Mouse (Mus musculus) kidney, adult 9 months (tissue): ENCODE results near the gene Vars.

Experiments
- DNase-seq: peaks from one replicate; pipeline ENCODE4 v3.0.0; 2022

The Vars gene

DNA sequence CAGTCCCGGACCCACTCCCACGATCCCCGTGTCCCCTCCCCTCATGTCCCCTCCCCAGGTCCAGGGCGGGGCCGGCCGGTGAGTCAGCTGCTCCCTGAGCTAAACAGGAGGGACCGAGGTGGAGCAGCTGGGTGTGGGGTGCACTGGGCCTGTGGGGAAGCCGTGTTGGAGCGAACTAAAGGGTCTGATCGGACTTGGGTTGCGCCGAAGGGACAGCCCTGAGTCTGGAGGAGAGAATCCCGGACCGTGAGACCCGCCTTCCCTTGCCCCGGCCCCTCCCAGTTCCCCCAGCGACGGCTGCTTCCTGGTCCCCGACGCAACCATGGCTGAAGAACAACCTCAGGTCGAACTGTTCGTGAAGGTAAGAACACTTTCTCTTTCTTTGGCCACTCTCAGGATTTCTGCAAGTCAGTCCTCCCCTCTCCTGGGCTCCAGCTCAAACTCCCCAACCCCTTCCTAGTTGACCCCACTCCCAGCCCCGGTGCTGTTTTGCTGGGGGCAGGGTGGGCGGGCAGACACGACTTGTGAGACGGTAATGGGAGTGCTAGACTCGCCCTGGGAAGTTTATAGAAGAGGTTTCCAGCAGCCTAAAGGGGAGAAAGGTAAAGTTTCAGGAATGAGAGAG is 49.5 kb downstream of the Vars start:
- DNase-seq: peak; percentile 82

DNA sequence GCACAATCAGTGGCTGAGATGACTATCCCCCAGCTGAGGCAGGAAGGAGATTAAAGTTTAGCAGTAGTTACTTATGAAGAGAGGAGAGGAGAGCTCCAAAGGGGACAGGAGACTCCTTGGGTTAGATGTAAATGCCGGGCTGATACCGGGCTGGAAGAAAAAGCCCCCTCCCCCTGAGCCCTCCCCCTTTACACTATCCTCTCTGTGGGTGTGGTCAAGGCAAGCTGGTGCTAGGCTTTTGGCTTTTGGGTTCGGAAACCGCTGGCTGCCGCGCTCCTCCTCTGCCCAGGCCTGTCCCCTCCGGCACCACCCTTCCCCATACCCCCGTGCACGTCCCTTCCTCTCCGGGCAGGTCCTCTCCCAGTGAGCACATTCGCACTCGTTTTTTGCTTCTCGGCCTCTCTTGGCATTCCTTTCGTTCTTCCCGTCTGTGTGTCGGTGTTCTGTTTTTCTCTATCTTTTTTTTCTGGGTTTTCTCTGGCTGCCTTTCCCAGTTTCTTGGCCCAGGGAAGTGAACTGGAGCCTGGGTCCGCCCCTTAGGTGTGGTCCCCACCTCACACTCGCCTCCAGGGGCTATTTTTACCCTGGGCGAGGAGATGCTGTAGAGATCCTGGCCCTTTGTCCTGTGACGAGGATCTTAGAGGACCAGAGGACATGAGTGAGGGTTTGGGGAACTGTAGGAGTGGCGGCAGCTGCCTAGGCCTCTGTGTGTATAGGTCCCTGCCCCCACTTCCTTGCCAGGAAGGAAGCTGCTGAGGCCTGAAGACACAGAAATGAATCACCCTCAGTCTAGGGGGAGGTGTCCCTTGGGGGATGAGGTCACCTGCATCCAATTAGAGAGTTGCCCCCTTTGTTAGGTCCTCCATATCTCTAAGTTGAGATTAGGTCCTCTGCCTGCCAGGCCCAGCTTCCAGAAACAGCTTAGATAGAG is 50.6 kb downstream of the Vars start:
- DNase-seq: peak; percentile 85

DNA sequence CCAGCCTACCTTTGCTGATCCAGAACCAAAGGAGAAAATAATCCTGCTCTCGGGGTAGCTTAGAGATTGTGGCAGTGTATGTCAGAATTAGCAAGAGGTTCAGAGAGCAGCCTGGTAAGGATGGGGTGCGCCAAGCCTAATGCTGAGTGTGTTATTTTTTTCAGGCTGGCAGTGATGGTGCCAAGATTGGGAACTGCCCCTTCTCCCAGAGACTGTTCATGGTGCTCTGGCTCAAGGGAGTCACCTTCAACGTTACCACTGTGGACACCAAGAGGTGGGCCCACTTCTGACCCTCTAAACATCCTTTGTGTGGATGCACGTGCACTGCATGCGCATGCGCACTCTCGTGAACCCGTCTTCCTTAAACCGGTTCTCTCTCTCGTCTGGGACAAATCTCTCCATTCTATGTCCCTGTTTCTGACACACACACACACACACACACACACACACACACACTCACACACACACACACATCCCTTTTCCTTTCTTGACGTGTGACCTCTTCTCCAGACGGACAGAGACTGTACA is 51.5 kb downstream of the Vars start:
- no peak for DNase-seq

DNA sequence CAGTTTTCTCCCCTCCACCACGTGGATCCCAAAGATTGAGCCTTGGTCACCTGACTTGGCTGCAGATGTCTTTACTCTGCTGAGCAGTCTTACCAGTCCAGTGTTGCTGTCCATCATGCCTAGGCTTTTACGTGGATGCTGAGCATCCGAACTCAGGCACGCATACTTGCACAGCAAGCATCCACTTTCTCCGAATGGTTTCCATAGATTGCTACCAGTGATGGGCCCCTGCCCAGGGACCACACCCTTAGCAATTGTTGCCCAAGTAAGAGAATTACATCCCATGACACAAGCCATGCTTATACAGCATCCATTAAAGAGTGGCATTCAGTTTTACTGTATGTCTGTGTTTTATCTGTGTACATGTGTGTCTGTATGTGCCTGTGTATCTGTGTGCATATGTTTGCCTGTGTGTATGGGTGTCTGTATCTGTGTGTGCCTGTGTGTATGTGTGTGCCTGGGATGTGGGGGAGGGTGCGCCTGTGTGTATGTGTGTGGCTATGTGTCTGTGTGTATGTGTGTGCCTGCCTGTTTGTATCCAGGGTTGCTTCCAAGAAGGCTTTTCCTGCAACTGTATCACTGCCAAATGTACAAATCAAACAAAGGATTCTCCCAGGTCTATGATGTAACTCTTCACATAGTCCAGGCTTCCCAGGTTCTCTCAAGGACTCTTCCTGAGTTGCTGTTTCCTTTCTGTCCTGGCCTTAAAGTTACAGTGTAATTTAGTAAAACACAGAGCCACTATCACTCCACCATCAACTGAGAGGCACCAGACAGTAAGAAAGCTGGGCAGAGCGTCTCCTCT is 55.1 kb downstream of the Vars start:
- DNase-seq: no peak

DNA sequence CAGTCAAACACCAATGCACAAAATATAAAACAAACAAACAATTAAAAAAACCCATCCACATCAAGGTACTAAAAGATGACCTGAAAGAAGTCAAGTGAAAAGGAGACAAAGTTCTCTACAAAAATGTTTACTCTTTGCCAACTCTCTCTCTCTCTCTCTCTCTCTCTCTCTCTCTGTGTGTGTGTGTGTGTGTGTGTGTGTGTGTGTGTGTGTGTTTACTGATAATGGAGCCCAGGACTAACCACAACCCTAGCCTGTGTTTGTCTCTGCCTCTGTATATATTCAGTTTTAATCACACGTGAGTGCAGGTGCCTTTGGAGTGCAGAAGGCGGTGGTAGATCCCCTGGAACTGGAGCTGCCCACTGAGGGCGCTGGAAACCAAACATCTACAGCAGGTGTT is 56.3 kb downstream of the Vars start:
- DNase-seq: no peak

DNA sequence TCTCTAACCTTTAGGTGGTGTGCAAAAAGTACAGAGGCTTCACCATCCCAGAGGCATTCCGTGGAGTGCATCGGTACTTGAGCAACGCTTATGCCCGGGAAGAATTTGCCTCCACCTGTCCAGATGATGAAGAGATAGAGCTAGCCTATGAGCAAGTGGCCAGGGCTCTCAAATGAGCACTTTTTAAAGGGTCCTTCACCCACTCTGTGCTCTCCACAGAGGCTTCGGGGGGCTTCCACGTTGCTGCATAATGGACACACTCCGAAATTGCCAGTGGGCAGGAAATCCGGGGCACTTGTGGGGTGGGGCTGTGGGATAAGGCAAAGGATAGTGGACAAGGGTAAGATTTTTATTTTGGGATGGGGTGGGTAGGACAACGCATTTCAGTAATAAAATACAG is 57.5 kb downstream of the Vars start:
- no peak for DNase-seq

DNA sequence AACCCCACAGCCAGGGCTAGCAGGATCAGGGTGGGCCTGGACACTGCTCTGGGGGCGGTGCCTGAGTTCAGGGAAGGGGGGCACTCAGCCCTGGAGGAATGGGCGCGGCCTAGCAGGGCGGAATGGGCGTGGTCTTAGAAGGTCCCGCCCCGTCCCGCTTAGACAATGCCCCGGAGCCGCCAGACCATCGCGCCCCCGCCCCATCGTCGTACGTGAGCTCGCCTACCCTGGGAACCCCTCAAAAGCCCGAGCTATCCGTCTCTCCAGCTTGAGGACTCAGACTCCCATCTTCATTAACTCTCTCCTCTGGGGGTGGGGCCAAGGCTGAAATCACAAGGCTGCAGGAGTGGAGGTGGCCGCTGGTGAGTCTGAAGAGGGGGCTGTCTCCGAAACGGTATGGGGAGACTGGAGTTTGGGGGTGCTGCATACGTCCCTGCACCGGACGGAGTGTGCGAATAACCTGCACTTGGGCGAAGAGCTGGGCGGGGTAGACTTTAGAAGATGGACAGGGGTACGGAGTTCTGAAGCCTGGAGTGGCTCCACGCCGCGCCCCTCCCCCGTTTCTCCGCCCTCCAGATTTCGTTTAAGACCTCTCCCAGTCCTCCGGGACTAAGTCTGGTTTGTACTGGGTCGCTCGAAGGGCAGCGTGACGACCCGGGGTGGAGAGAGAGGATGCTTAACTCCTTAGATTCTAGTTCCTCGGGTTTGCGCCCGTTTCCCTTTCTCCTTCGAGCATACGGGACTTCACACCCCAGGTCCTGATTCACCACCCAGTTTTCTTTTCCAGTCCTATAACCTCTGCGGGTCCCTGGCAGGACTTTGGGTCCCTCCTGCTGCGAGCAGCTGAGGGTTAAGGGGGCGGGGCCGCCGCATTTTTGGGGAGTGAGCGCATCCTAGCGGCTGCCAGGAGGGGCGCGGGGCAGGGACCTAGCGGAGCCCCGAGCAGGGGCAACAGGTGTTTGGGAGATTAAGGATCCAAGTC is 58.4 kb downstream of the Vars start, which contains the start of gene Ddah2:
TSS of gene Ddah2 (plus strand) at position 125 of the 982 bp plus-strand sequence.
- DNase-seq: peak; percentile 89

DNA sequence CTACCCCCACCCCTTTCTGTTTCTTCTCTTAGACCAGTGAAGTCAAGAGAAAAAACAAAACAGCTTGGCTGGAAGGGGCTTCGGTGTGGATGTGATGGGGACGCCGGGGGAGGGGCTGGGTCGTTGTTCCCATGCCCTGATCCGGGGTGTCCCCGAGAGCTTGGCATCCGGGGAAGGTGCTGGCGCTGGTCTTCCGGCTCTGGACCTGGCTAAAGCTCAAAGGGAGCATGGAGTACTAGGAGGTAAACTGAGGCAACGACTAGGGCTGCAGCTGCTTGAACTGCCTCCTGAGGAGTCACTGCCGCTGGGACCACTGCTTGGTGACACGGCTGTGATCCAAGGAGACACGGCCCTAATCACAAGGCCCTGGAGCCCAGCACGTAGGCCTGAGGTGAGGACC is 59.3 kb downstream of the Vars start:
- DNase-seq: no peak

DNA sequence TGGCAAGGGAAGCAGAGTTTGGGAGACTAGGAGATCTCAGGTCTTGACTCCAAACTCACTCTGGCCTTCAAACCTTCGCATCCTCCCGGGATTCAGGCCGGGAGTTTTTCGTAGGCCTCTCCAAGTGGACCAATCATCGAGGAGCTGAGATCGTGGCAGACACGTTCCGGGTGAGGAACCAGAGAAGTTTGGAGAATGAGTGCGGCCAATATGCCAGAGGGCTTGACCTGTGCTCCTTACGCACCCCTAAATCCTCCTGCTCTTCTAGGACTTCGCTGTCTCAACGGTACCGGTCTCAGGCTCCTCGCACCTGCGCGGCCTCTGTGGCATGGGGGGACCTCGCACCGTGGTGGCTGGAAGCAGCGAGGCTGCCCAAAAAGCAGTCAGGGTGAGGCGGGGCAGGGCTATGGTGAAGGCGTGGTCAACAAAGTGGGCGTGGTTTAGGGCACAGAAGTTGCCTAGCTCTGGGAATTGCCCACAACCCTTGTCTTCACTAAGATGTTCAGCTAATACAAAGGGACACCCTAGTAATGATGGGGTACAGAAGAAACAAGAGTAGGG is 60.0 kb downstream of the Vars start:
- DNase-seq: no peak

DNA sequence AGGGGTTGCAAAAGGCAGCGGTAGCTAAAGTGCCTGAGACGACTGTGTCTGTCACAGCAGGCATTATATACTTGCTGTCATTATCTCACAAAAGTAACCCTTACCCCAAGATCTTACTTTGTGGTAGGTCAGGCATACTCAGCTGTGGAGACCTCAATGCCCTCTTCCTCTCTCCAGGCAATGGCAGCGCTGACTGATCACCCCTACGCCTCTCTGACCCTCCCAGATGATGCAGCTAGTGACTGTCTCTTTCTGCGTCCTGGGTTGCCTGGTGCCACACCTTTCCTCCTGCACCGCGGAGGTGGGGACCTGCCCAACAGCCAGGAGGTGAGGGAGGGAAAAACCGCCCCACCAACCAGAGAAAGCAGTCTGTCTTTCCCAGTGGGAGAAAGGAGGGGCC is 60.5 kb downstream of the Vars start:
- no peak for DNase-seq

DNA sequence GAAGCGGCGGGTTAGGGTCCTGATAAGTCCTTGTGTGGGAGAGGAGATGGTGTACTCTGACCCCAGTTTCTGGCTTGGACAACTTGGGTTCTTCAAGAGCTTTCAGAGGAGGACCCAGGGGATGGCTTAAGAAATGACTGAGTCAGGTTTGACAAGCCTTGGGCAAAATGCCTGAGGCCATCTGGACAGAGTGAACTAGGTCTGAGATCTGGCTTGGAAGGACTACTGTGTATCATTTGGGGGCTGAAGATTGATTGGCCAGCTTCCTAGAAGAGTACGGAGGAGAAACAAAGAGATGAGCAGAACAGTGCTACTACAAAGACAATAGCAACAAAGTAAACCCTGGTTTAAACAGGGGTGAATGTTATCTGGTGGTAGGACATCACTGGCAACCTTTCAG is 62.7 kb downstream of the Vars start:
- no peak for DNase-seq

DNA sequence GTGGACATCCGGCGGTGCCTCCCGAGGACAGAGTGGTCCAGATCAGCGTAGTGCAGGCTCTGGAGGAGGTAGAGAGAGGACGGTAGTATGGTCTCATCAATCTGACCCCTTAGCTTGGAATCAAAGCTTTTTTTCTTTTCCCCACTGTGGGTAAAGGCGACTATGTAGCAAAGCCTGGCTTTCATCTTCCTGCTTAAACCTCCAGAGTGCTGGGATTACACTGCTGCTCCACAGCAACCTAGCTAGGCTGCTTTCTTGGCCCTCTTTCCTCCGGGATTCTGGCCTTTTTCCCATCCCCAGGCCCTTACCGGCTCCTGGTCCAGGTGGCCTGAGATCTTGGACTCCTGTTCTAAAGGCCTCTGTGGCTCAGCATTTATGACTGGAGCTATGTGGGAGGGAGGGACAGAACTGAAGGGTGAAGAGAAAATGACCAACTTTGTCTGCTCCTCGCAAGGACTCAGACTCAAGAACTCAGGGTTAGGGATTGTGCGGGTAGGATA is 63.6 kb downstream of the Vars start:
- DNase-seq: no peak

DNA sequence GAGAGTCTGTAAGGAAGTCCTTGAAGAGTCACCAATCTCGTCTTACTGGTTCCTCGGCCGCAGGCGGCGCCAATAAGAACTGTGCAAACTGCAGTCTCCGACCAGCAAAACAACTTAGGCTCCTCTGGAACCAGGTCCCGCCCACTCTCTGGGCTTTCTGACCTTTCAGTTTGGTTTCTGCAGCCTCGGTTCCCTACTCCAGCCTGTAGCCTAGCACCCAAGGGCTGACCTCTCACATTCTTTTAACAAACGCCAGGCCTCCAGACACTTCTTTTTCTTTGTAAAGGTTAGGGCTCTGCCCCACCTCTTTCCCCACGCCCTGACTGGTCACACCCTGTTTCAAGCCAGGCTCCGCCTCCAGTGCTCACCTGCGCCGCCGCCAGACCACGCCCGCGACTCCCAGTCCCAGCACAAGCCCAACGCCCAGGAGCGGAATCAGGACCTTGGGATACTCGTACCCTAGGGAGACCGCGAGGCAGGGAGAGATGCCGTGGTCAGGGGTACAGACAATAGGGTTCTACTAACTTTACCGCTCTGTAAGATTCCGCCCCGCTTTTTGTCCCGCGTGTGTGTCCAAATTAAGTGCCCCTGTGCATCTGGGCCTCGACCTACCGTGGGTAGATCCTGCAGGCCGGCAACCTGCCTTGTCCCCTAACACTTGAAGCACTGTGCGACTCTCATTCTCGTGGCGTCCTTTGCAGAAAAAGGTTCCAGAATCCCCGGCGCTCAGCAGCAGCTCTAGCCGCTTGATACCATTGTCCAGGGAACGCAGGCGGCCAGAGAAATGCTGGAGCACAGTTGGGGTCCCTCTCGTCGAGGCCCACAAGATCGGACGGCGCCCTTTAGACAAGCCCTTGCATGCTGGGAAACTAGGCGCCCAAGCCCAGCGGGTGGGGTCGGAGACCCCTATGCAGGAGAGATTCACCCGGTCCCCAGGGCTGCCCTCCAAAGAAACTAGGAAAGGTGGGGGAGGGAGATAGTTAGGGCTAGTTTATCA is 64.5 kb downstream of the Vars start, which contains the start of gene Ly6g6c:
TSS of gene Ly6g6c (plus strand) at position 438 of the 997 bp plus-strand sequence.
- peak; percentile 76 for DNase-seq
